Mouse (Mus musculus): ENCODE measurements around the gene Cfc1. TPM values are rescaled to one million over a fixed set of nuclear protein-coding genes. Genes with fewer than 3 reads are reported as not detected.

Cfc1 gene
- polyA plus RNA-seq, 1 experiment from 2014 or later = not detected

GRCm38 (mm10) chr1:34583821-34584263 lies 48.4 kb downstream of the Cfc1 start:
- Histone ChIP-seq H3K4me1 (replicated peaks) (peaks cover 10% of the 10 kb centered on the region; the same call in 1 of the 2 replicates), H3K27ac (no peak overlapping the region), H3K9me3 (no peaks in the 10 kb centered on the region), H3K9ac (replicated peaks) (no peak overlapping the region), H3K4me2 (no peak overlapping the region), H3K36me3 (no peaks in the 10 kb centered on the region), H3K4me3 (replicated peaks) (no peak overlapping the region), H3K27me3 (peaks cover 30% of the 10 kb centered on the region)
- WGBS = 36% methylated on average over 4 of the region's 4 CpGs
- ATAC-seq (ENCODE audit: insufficient number of reproducible peaks, insufficient read depth, low FRiP score, low TSS enrichment, low read depth) = no peak

- Histone ChIP-seq H3K4me1 (replicated peaks) (peaks cover 3% of the 10 kb centered on the region; the same call in 1 of the 2 replicates), H3K4me3 (replicated peaks) (no peak overlapping the region), H3K9ac (replicated peaks) (no peak overlapping the region), H3K36me3 (no peaks in the 10 kb centered on the region), H3K27ac (no peak overlapping the region), H3K27me3 (peaks cover 21% of the 10 kb centered on the region), H3K4me2 (no peak overlapping the region), H3K9me3 (no peaks in the 10 kb centered on the region)
- WGBS = 71% methylated on average over 4 of the region's 4 CpGs
- no peak for ATAC-seq (ENCODE audit: insufficient number of reproducible peaks, insufficient read depth, low FRiP score, low TSS enrichment, low read depth)
These were observed 49.3 kb downstream of the Cfc1 start for GRCm38 (mm10) chr1:34584736-34585135.

- Histone ChIP-seq H3K4me1 (replicated peaks) (no peaks in the 10 kb centered on the region), H3K9me3 (no peaks in the 10 kb centered on the region), H3K27me3 (0 out of 2 replicates have a peak, but pooled peaks cover 6% of the 10 kb centered on the region), H3K36me3 (no peaks in the 10 kb centered on the region), H3K27ac (no peak overlapping the region), H3K4me3 (replicated peaks) (no peak overlapping the region), H3K9ac (replicated peaks) (no peak overlapping the region), H3K4me2 (no peak overlapping the region)
- WGBS = 86% methylated on average over 22 of the region's 22 CpGs
- no peak for ATAC-seq (ENCODE audit: insufficient number of reproducible peaks, insufficient read depth, low FRiP score, low TSS enrichment, low read depth)
These were observed 52.0 kb downstream of the Cfc1 start for GRCm38 (mm10) chr1:34587298-34588096.

Other genes starting within 250 kb of the Cfc1 start
- 45.4 and 45.7 TPM in 2 replicates for gene Ccdc115, start 96.0 kb upstream of the Cfc1 start, polyA plus RNA-seq (2016; fragmentation: Nextera tagmentation; extraction: Ambion mirVana)
- 90.3 and 93.1 TPM in 2 replicates for gene Imp4, start 95.8 kb upstream of the Cfc1 start, polyA plus RNA-seq (2016; fragmentation: Nextera tagmentation; extraction: Ambion mirVana)
- gene Ptpn18, start 75.9 kb upstream of the Cfc1 start, polyA plus RNA-seq (2016; fragmentation: Nextera tagmentation; extraction: Ambion mirVana) = 10.8 and 13.4 TPM in 2 replicates
- gene Prss39, start 37.2 kb upstream of the Cfc1 start, polyA plus RNA-seq (2016; fragmentation: Nextera tagmentation; extraction: Ambion mirVana) = not detected in 2 replicates
- gene Prss40, start 25.3 kb downstream of the Cfc1 start, polyA plus RNA-seq (2016; fragmentation: Nextera tagmentation; extraction: Ambion mirVana) = 0.13 TPM in 1 of 2 replicates, not detected in the other
- 0.05 TPM in 1 of 2 replicates, not detected in the other for gene Amer3, start 44.0 kb downstream of the Cfc1 start, polyA plus RNA-seq (2016; fragmentation: Nextera tagmentation; extraction: Ambion mirVana)

All from limb, embryonic 12.5 days (tissue).